In genomic region chr5:141302287-141302694, GRCm38 (mm10) we compare ENCODE assay signal across 12 mouse cellular contexts.
A peak's percentile ranks its signal among the peaks of the same experiment; 100 is the strongest.
DNase-seq lines count a peak whose midpoint lies in the region; ATAC-seq and TF ChIP-seq lines count a peak whose summit lies in the region.
"Had no signal": no experiment of that assay in that cellular context is flagged by ENCODE, and none has a peak within 500 bp of the region (broad histone marks: within the 10 kb centered on the region; RNA-seq: fewer than 3 reads in every experiment).

No protein-coding gene starts in this region.

- H3K4me3 ChIP-seq in heart, postnatal 0 days (ENCODE audit: low read depth, low read length) = no peak overlapping the region
- no peak overlapping the region for H3K4me3 ChIP-seq in heart, embryonic 10.5 days
- H3K4me3 ChIP-seq in liver, embryonic 14.5 days (ENCODE audit: insufficient read depth in 1 of 2, low read depth in 2 of 2, low read length in 2 of 2) = no peak overlapping the region
- H3K4me3 ChIP-seq: megakaryocyte, embryonic 14.5 days had no signal

- H3K4me1 ChIP-seq in heart, postnatal 0 days (ENCODE audit: control insufficient read depth, insufficient read depth) = no peaks in the 10 kb centered on the region
- H3K4me1 ChIP-seq in heart, embryonic 10.5 days = peaks cover 17% of the 10 kb centered on the region
- H3K4me1 ChIP-seq in liver, embryonic 14.5 days (replicated peaks; ENCODE audit: control insufficient read depth in 2 of 2, insufficient read depth in 2 of 2, low read length in 1 of 2) = peaks cover 0 to 4% of the 10 kb centered on the region in 2 experiments; a peak in 1 of 4 replicates
- H3K4me1 ChIP-seq: megakaryocyte, embryonic 14.5 days had no signal

- H3K4me2 ChIP-seq in heart, postnatal 0 days (ENCODE audit: low read depth, low read length) = no peak overlapping the region
- H3K4me2 ChIP-seq in liver, embryonic 14.5 days (ENCODE audit: low read depth) = no peak overlapping the region

- no peak for TF ChIP-seq EP300 in heart, postnatal 0 days (IDR thresholded peaks at IDR 0.05; ENCODE audit: low read depth)
- TF ChIP-seq EP300 in liver, embryonic 14.5 days (IDR thresholded peaks at IDR 0.05; ENCODE audit: low read depth) = peak; percentile 30; the same call in 1 of the 2 replicates

- H3K9ac ChIP-seq in heart, postnatal 0 days (replicated peaks; ENCODE audit: low read depth, low read length) = no peak overlapping the region
- no peak overlapping the region for H3K9ac ChIP-seq in liver, embryonic 14.5 days (replicated peaks)

- no peak overlapping the region for H3K27ac ChIP-seq in heart, postnatal 0 days (ENCODE audit: low read depth)
- H3K27ac ChIP-seq in heart, embryonic 10.5 days = no peak overlapping the region
- H3K27ac ChIP-seq in liver, embryonic 14.5 days = no peak overlapping the region

- DNase-seq in heart, postnatal 0 days (ENCODE audit: low spot score) = peak; percentile 32
- no peak for DNase-seq in heart, embryonic 10.5 days (ENCODE audit: low spot score)
- DNase-seq in heart, postnatal 10 days = peak; percentile 9 to 21
- no peak for DNase-seq in liver, embryonic 14.5 days (ENCODE audit: low read depth in 3 of 3, low spot score in 3 of 3)
- DNase-seq in adrenal gland, postnatal 10 days = no peak
- no peak for DNase-seq in kidney, postnatal 10 days
- DNase-seq: adrenal gland, adult 2 months; kidney, postnatal 25 days; layer of hippocampus, postnatal 36 days; right cerebral cortex, adult 18-20 months had no signal

- intact Hi-C loops in heart, postnatal 10 days (cut with DNase I) = no loop called here

- ATAC-seq in heart, postnatal 0 days (ENCODE audit: insufficient read depth, low read depth) = no peak
- ATAC-seq in liver, embryonic 14.5 days (ENCODE audit: insufficient read depth) = peak; percentile 62
- ATAC-seq in megakaryocyte-erythroid progenitor cell, adult 5-6 weeks (replicated peaks; ENCODE audit: low FRiP score, low TSS enrichment, poor library complexity, severe bottlenecking) = peak; percentile 71; the same call in 1 of the 2 replicates

- 15% methylated on average over 4 of the region's 4 CpGs for WGBS in heart, postnatal 0 days
- WGBS in heart, embryonic 10.5 days = 24% methylated on average over 4 of the region's 4 CpGs
- 23% methylated on average over 4 of the region's 4 CpGs for WGBS in liver, embryonic 14.5 days (ENCODE audit: insufficient replicate concordance)

- no peaks in the 10 kb centered on the region for H3K27me3 ChIP-seq in heart, postnatal 0 days (ENCODE audit: control insufficient read depth, insufficient read depth, low read length)
- H3K27me3 ChIP-seq in heart, embryonic 10.5 days (ENCODE audit: insufficient read depth, poor library complexity, severe bottlenecking) = no peaks in the 10 kb centered on the region
- H3K27me3 ChIP-seq in liver, embryonic 14.5 days (ENCODE audit: control insufficient read depth, insufficient read depth, low read length) = no peaks in the 10 kb centered on the region
- H3K27me3 ChIP-seq: megakaryocyte, embryonic 14.5 days had no signal

- no peaks in the 10 kb centered on the region for H3K36me3 ChIP-seq in heart, postnatal 0 days (replicated peaks; ENCODE audit: control insufficient read depth, insufficient read depth, low read length)
- H3K36me3 ChIP-seq in heart, embryonic 10.5 days = no peaks in the 10 kb centered on the region
- H3K36me3 ChIP-seq in liver, embryonic 14.5 days (replicated peaks; ENCODE audit: control insufficient read depth, insufficient read depth, low read depth) = no peaks in the 10 kb centered on the region

- H3K9me3 ChIP-seq in heart, postnatal 0 days (replicated peaks; ENCODE audit: control insufficient read depth, low read length) = no peaks in the 10 kb centered on the region
- no peaks in the 10 kb centered on the region for H3K9me3 ChIP-seq in heart, embryonic 10.5 days
- no peaks in the 10 kb centered on the region for H3K9me3 ChIP-seq in liver, embryonic 14.5 days (ENCODE audit: control insufficient read depth, low read length)
- H3K9me3 ChIP-seq: megakaryocyte, embryonic 14.5 days had no signal

- TF ChIP-seq CTCF in heart, postnatal 0 days (IDR thresholded peaks at IDR 0.05; ENCODE audit: low read depth) = no peak
- TF ChIP-seq CTCF in liver, embryonic 14.5 days (IDR thresholded peaks at IDR 0.05; ENCODE audit: low read depth) = no peak

Comparison
In these comparisons a context has a peak if more than half of its experiments do, and no peak if none do; other contexts are left out.
1. DNase-seq: peak in heart, postnatal 0 days (single experiment) and heart, postnatal 10 days (2 of 2); none in heart, embryonic 10.5 days (single experiment), liver, embryonic 14.5 days (0 of 3), adrenal gland, postnatal 10 days (single experiment) and kidney, postnatal 10 days (single experiment).